Mouse (Mus musculus): ENCODE data around the gene Tktl1. TPM values are rescaled to one million over a fixed set of nuclear protein-coding genes. Genes with fewer than 3 reads are reported as not detected.
"Not testable (repeated sequence)": the region's sequence is repeated elsewhere in the genome, so short reads cannot be mapped to it uniquely, and the experiment has no call there.

Tktl1 gene
- polyA plus RNA-seq (2011; ENCODE audit: insufficient read length, low read depth, missing spikeins), result not detected in 2 replicates

DNA sequence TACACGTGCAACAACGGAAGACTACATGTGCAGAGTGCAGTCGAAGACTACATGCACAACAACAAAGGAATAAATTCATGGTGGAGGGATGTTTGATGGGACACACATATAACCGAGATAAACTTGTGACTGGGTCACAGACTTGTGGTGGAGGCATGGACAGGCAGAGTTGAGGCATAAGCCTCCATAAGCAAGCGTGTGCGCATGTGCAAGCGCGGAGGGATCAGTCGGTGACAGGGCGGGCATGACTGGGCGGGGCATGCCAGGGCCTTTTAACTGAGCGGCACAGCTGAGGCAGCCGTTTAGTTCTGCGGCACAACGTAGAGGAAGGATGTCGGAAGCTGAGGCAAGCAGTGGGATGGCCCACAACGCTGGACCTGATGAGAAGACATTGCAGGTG is at the start of gene Tktl1:
TSS of gene Tktl1 (plus strand) at position 301 of the 400 bp plus-strand sequence.
- no peak within 1 kb of the TSS for H3K4me3 ChIP-seq (ENCODE audit: insufficient read depth, low read length)
- TF ChIP-seq POLR2A (IDR thresholded peaks at IDR 0.05; ENCODE audit: low read depth, low read length), result no peak
- no peak for TF ChIP-seq CTCF (IDR thresholded peaks at IDR 0.05; ENCODE audit: borderline replicate concordance, insufficient read depth, low read length)
- no peaks in the 10 kb centered on the region for H3K4me1 ChIP-seq (ENCODE audit: control insufficient read depth, insufficient read depth, low read length)
- H3K27ac ChIP-seq (ENCODE audit: insufficient read depth, low read length), result no peak within 1 kb of the TSS

DNA sequence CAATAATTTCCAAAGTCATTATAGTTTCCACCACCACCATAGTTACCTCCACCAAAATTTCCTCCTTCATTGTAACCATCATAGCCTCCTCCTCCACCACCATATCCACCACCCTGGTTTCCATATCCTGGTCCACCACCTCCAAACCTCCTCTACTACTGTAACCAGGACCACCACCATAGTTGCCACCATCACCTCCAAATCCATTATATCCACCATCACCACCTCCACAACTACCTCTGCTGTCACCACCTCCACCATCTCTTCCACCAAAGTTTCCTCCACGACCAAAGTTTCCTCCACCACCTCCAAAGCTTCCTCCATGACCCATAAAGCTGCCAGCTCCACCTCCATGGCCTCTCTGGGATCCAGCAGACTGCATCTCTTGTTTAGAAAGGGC is 41.8 kb upstream of the Tktl1 start, which contains the start of gene Mecp2:
TSS of gene Mecp2 (minus strand) at position 101 of the 400 bp plus-strand sequence.
- not testable (repeated sequence) for H3K4me1 ChIP-seq (ENCODE audit: control insufficient read depth, insufficient read depth, low read length); H3K27ac ChIP-seq (ENCODE audit: insufficient read depth, low read length); H3K4me3 ChIP-seq (ENCODE audit: insufficient read depth, low read length)

GRCm38 (mm10) chrX:74167738-74168137 is 9.3 kb upstream of the Tktl1 start, which contains the start of gene Tex28:
Gene Tex28 (minus strand): TSS chrX:74167838.
- H3K4me3 ChIP-seq (ENCODE audit: insufficient read depth, low read length), result no peak within 1 kb of the TSS
- H3K4me1 ChIP-seq (ENCODE audit: control insufficient read depth, insufficient read depth, low read length), result no peaks in the 10 kb centered on the region
- no peak within 1 kb of the TSS for H3K27ac ChIP-seq (ENCODE audit: insufficient read depth, low read length)

GRCm38 (mm10) chrX:74203556-74203955 is 26.5 kb downstream of the Tktl1 start:
- peak overlapping the region; percentile 47; the same call in 1 of the 2 replicates for H3K27ac ChIP-seq (ENCODE audit: insufficient read depth, low read length)
- H3K4me1 ChIP-seq (ENCODE audit: control insufficient read depth, insufficient read depth, low read length), result no peaks in the 10 kb centered on the region
- no peak overlapping the region for H3K4me3 ChIP-seq (ENCODE audit: insufficient read depth, low read length)
- no peak for TF ChIP-seq POLR2A (IDR thresholded peaks at IDR 0.05; ENCODE audit: low read depth, low read length)
- TF ChIP-seq CTCF (IDR thresholded peaks at IDR 0.05; ENCODE audit: borderline replicate concordance, insufficient read depth, low read length), result no peak

More at GRCm38 (mm10) chrX:74167738-74168137, 9.3 kb upstream of the Tktl1 start, which contains the start of gene Tex28:
- no peak for TF ChIP-seq CTCF (IDR thresholded peaks at IDR 0.05; ENCODE audit: borderline replicate concordance, insufficient read depth, low read length)
- no peak for TF ChIP-seq POLR2A (IDR thresholded peaks at IDR 0.05; ENCODE audit: low read depth, low read length)

- no peaks in the 10 kb centered on the region; the same call in 1 of the 2 replicates for H3K4me1 ChIP-seq (ENCODE audit: control insufficient read depth, insufficient read depth, low read length)
- H3K4me3 ChIP-seq (ENCODE audit: insufficient read depth, low read length), result no peak overlapping the region
- peak overlapping the region; percentile 88 for H3K27ac ChIP-seq (ENCODE audit: insufficient read depth, low read length)
- TF ChIP-seq POLR2A (IDR thresholded peaks at IDR 0.05; ENCODE audit: low read depth, low read length), result no peak
- no peak for TF ChIP-seq CTCF (IDR thresholded peaks at IDR 0.05; ENCODE audit: borderline replicate concordance, insufficient read depth, low read length)
These were observed 41.4 kb downstream of the Tktl1 start for GRCm38 (mm10) chrX:74218496-74218895.

GRCm38 (mm10) chrX:74219449-74219848 is 42.4 kb downstream of the Tktl1 start:
- Histone ChIP-seq H3K27ac (ENCODE audit: insufficient read depth, low read length) (no peak overlapping the region; the same call in 1 of the 2 replicates), H3K4me3 (ENCODE audit: insufficient read depth, low read length) (no peak overlapping the region), H3K4me1 (ENCODE audit: control insufficient read depth, insufficient read depth, low read length) (no peaks in the 10 kb centered on the region; the same call in 1 of the 2 replicates)
- TF ChIP-seq POLR2A (IDR thresholded peaks at IDR 0.05; ENCODE audit: low read depth, low read length), result no peak
- TF ChIP-seq CTCF (IDR thresholded peaks at IDR 0.05; ENCODE audit: borderline replicate concordance, insufficient read depth, low read length), result no peak

DNA sequence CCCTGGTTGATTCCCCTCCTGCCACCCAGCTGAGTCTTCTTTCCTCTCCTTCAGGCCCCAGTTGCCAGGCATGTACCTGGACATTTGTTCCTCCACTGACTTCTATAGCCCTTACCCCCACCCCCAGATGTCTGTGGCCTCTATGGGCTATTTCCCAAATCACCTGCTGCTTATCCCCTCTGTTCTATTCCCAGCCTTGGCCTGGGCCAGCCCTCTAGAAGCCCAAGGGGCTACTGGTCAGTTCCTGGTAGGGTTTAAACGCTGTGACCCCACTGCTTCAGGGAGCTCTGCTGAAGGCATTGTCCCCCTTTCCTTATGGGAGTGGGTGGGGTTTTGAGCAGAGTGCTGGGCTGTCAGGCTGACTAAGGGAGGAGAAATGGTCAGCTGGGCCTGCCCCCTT is 43.0 kb downstream of the Tktl1 start:
- not testable (repeated sequence) for H3K4me1 ChIP-seq (ENCODE audit: control insufficient read depth, insufficient read depth, low read length); H3K4me3 ChIP-seq (ENCODE audit: insufficient read depth, low read length); H3K27ac ChIP-seq (ENCODE audit: insufficient read depth, low read length)

DNA sequence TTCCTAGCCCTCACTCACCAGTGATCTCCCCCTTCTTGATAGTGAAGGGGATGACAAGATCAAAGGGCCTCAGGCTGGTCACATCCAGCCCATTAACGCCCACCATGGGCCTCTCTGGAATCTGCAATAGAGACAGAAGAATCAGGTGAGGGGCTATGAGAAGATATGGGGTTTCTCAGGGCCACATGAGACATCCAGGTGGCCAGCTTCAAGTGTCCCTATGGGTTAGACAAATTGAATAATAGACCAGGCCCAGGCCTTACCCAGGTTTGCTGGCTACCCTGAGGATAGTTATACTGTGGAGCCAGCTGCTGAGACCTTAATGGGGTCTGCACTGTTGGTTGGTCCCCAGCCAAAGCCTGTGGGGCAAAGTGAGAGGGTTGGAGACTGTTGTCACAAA is 53.0 kb downstream of the Tktl1 start:
- no peak overlapping the region for H3K4me3 ChIP-seq (ENCODE audit: insufficient read depth, low read length)
- no peak overlapping the region for H3K27ac ChIP-seq (ENCODE audit: insufficient read depth, low read length)
- H3K4me1 ChIP-seq (ENCODE audit: control insufficient read depth, insufficient read depth, low read length), result no peaks in the 10 kb centered on the region
- TF ChIP-seq CTCF (IDR thresholded peaks at IDR 0.05; ENCODE audit: borderline replicate concordance, insufficient read depth, low read length) (no peak), POLR2A (IDR thresholded peaks at IDR 0.05; ENCODE audit: low read depth, low read length) (no peak)

- TF ChIP-seq POLR2A (IDR thresholded peaks at IDR 0.05; ENCODE audit: low read depth, low read length) (no peak), CTCF (IDR thresholded peaks at IDR 0.05; ENCODE audit: borderline replicate concordance, insufficient read depth, low read length) (no peak)
- no peak overlapping the region for H3K4me3 ChIP-seq (ENCODE audit: insufficient read depth, low read length)
- H3K27ac ChIP-seq (ENCODE audit: insufficient read depth, low read length), result no peak overlapping the region
- no peaks in the 10 kb centered on the region for H3K4me1 ChIP-seq (ENCODE audit: control insufficient read depth, insufficient read depth, low read length)
These were observed 56.1 kb downstream of the Tktl1 start for GRCm38 (mm10) chrX:74233196-74233595.

DNA sequence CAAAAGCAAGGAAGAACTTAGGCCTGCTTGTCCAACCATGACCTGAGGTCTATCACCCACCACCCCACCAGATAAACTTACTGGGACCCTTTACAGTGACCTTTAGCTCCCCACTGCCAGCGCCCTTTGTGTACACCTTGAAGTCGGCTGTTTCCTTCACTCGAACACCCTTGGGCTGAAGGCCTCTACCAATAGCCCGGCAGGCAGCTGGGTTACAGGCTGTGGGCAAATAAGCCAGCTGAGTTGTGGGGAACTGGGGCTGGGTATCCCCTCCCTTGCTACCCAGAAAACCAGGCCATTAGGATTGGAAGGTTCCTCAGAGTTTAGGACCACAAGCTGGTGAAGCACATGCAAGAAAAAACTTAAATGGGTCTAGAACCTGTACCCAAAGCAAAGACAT is 63.3 kb downstream of the Tktl1 start:
- no peak overlapping the region for H3K27ac ChIP-seq (ENCODE audit: insufficient read depth, low read length)
- no peak overlapping the region for H3K4me3 ChIP-seq (ENCODE audit: insufficient read depth, low read length)
- H3K4me1 ChIP-seq (ENCODE audit: control insufficient read depth, insufficient read depth, low read length), result no peaks in the 10 kb centered on the region; the same call in 1 of the 2 replicates
- TF ChIP-seq CTCF (IDR thresholded peaks at IDR 0.05; ENCODE audit: borderline replicate concordance, insufficient read depth, low read length) (no peak), POLR2A (IDR thresholded peaks at IDR 0.05; ENCODE audit: low read depth, low read length) (no peak)

DNA sequence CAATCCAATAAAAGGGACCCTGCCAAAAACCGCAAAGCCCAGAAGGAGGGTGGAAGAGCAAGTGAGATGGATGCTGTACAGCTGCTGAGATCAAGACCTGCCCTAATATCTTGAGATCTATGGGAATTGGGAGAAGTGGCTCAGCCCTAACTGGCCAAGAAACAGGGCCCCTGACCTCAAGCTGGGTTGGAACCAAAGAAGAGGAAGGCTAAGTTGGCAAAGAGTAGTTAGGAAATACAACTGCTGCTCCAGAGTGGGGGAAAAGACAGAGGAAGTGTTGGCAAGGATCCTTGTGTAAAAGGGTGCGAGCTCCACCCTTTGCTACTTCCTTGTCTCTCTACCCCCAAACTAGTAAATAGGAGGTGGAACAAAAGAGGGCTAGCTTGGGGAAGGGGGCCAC is 66.3 kb downstream of the Tktl1 start:
- Histone ChIP-seq H3K4me3 (ENCODE audit: insufficient read depth, low read length) (peak overlapping the region; percentile 94), H3K27ac (ENCODE audit: insufficient read depth, low read length) (peak overlapping the region; percentile 95), H3K4me1 (ENCODE audit: control insufficient read depth, insufficient read depth, low read length) (no peaks in the 10 kb centered on the region; the same call in 1 of the 2 replicates)
- TF ChIP-seq CTCF (IDR thresholded peaks at IDR 0.05; ENCODE audit: borderline replicate concordance, insufficient read depth, low read length) (no peak), POLR2A (IDR thresholded peaks at IDR 0.05; ENCODE audit: low read depth, low read length) (no peak)
